Mouse (Mus musculus) cerebellum, adult 11 months (tissue): ENCODE results near the gene Spred2.

Experiments
- DNase-seq: peaks from one replicate; pipeline ENCODE4 v3.0.0; 2022

Gene Spred2

DNA sequence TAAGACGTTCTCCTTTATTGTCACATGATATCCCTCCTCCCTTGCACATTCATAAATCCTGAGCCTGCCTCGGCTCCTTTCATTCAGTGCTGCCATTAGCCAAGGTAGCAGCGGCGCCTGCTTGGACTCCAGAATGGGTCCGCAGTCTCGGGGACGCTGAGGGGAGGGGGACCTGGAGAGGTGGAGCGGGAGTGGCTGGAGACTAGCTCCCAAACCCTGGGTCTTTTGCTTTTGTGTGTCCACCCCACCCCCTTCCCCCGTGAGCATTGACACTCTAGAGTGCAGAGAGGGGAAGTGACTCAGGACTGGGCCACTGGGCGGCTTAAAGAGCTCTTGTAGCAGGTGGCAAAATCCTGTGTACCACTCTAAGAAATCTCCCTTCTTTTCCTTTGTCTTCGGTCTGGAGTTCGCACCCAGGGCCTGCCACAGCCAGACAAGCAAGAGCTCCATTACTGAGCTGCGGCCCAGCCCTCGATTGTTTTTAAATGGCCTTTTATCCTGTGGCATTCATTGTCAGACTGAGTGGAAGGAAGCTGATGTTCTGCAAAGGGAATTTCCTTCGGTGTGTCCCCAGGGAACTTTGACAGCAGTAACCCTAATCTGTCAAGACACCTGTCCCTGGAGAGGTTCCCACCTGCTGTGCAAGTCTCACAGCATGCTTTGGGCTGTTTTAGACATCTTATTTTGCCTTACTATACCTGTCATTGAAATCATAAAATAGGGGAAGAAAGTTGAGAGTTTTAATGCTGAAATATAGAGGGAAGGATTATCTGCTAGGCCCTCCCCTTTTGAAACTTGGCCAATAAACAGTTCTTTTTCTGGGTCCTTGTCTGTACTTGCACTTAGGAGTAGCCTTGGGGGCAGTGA lies 2.0 kb downstream of the Spred2 start:
- peak; percentile 66 for DNase-seq

DNA sequence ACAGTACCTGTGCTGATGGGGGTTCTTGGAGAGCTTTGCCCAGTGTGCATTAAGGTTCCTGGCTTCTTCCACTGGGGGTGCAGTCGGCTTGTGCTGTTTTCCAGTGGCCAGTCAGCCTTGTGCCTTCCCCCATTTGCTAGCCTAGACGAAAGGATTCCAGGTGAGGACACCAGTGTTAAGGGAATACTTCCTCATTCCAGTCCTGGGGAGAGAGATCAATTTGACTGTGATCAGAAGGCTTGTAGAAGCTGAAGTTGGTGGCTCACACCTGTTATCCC lies 2.6 kb downstream of the Spred2 start:
- no peak for DNase-seq

DNA sequence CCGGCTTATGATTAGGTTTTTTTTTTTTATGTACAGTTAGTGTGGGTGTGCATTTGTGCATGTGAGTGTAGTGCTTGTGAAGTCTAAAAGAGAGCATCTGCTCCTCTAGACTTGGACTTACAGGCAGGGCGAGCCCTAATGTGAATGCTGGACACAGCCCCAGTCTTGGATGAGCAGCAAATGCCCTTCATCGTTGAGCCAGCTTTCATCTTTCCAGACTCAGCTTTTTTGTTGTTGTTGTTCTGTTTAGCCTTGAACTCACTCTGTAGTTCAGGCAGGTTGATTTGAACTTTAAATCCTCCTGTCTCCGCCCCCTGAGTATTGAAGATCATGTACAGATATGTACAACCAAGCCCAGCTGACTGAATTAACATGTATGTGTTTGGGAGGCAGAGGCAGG lies 4.5 kb downstream of the Spred2 start:
- DNase-seq: no peak

DNA sequence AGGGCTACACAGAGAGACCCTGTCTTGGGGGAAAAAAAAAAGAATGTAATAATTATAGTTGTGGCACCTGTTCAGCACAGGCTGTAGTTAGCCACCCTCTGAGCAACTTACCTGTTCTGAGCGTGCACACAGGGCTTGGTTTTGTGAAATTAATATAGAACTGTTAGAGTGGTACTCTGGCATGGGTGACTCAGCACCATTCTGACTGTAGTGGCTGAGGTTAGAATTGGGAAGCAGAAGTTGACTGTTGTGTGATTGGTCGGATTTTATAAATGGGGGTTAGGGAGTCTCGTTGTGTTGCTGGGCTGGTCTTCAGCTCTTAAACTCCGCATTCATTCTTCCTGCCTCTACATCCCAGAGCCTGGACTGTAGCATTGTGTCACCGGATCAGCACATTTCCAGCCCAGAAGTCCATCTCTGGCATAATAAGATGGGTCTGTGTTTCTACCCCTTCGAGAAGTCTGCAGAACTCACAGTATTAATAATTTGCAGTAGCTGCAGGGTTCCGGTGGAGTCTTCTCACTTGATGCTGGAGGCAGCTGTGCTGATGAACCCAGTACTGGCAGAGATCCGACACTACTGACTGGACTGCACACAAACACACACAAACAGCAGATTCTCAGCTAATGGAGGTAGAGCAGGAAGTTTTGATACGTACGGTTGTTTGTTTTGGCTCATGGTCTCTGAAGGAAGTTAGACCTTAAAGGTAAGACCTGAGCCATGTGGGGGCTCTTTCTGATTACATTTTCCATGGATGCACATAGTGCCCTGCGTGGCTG lies 5.1 kb downstream of the Spred2 start:
- DNase-seq: no peak

DNA sequence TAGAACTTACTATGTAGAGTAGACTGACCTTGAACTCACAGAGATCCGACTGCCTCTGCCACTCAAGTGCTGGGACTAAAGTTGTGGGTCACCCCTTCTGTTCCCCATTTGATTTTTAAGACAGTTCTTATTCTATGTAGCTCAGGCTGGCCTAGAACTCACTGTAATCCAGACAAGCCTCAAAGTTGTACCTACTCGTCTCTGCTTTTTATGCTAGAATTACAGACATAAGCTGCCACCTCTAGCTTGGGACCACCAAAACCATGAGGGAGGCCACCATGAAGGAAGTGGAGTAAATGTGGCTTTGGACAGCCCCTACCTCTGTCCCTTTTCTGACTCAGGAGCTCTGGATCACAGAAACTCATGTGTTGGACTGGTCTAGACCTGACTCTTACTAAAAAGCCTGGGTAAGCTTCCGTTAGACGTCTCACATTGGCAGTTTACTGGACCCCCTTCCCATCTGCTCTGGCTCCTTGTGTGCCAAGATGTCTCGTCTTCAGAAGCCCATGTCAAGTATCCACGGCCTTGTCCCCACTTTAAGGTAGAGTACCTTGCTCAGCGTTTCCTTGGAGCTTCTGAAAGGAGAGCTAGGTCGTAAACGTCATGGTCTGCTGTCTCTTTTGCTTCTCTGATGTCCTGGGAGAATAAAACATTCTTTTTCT lies 7.5 kb downstream of the Spred2 start:
- DNase-seq: no peak

DNA sequence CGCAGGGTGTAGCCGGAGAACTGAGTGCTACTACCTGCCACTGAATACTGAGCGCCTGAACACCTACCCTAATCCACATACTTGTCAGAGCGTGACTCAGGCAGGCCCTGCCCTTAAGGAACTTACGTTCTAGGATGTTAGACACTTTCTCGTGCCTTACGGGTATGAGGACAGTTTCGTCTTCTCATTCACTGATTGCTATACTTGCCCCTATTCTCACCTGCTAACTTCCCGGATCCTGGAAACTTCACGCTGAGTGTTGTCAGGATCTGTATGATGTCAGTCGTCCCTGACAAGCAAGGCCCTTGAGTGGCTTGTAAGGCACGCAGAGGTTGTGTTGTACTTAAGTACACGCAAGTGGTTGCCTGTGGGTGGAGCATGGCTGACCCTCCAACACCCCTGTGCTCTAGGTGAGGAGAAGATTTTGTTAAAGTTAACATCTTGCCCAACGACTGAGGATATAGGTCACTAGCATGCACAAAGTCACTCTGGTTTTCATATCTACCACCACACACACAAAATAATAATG lies 8.9 kb downstream of the Spred2 start:
- DNase-seq: no peak

DNA sequence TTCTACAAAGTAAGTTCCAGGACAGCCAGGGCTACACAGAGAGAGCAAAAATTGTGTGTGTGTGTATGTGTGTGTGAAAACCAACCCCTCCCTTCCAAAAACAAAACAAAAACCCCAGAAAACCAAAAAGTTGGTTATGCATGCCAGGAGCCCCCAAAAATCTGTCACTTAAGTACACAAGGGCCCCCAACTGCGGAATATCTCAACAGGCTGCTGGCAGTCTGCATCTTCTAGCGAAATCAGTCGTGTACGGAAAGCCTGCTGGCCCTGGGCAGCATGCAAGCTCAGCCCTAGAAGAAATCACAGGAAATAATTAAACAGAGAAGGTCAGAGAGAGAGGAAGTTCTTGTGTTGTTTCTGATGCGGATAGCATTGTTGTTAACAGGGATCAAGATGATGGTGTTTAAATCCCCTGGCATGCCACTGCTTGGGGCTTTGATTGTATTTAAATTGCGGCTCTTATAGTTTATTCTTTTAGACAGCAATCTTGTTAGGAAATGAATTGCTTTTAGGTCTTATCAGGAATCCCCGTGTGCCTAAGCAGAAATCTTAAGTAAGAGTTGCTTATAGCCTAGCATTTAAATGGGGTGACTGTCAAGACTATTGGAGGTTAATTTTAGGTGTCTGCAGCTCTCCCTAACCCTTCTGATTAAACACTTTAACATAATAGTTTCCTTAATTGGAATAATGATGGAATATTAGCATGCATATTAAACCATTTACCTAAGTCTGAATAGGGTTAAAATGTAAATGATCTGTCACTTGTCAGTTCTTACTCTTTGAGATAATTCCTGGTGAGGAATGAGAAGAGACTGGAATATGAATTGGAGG lies 11.6 kb downstream of the Spred2 start:
- DNase-seq: no peak

DNA sequence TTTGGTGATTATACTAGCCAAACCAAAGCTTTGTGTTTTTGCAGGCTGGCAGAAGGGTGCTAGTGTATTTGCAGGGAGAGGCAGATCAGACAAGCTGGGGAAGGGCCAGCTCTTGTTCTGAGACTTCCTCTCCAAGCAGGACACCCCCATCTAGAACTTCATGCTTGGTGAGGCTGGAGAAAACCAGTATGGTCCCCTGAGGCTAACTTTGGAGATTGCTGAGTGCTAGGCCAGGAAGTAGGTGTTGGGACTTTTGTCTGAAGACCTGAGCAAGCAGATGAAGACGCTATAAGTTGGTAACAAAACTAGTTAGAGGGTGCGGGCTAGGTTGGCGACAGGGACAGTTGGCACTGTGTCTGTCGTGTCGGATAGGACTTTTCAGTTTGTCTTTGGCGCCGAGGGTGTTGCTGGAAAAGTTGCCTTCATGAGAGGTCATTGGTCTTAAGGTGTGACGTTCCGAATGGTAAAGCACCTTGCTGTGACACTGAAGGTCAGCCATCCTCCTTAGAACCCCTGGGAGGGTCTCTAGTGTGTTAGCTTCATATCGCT lies 14.4 kb downstream of the Spred2 start:
- DNase-seq: no peak

DNA sequence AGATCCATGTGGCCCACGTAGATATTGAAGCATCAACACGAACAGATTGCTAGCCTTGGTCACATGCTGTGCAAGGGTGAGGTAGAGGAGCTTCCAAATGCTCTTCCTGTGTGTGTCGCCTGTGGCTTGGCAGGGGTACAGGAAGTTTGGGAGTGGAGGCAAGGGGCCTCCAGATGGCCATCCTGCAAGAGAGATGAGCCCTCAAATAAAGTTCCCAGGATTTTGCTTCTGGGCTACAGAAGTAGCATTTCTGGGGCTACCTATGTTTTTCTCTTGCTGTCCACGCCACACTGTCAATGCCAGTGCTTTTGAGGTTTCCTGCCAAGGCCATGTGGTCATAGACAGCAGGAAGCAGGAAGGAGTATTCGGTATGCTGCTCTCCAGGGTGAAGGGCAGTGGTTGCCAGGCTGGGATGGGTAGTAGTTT lies 15.1 kb downstream of the Spred2 start:
- DNase-seq: peak; percentile 94

DNA sequence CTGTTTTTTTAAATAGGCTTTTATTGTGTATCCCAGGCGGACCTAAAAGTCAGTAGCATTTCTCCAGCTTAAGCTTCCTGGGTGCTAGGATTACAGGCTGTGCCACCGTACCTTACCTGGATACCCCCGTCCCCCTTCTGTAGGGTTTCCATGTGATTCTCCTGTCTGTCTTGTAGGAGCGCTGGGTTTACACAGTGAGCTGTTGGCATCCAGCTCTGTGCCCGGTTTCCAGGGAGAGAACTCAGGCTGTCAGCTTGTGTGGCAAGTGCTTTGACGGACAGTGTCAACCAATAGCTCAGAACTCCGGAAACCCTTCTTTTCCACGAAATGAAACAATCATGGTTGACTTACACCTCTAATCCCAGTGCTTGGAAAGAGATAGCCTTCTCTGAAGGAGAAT lies 15.7 kb downstream of the Spred2 start:
- no peak for DNase-seq

DNA sequence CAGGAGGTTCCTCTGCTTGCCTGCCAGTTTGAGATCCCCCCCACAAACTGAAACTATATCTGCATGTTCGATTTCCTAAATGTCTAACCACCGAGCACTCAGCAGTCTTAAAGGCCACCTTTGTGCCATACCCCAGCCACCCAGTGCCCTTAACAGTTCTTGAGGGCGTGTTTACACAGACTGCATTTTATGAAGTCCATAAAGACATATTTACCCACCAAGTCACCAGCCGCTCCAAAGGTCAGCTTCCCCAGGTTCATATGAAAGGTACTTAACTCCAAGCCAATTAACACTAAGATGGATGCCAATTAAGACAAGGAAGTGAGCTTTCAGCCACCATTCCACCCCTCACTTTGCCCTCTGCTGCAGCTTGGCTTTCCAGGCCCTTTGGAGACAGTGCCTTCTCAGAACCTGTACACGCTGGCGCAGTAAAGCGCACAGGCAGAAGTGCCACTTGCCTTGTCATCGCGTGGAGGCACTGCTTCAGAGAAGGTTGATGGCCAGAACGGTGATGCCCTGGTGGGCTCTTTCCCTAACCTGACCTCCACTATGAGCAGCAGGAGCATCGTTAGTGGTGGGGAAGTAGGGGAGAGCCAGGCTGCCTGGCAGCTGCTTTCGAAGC lies 17.1 kb downstream of the Spred2 start:
- no peak for DNase-seq

DNA sequence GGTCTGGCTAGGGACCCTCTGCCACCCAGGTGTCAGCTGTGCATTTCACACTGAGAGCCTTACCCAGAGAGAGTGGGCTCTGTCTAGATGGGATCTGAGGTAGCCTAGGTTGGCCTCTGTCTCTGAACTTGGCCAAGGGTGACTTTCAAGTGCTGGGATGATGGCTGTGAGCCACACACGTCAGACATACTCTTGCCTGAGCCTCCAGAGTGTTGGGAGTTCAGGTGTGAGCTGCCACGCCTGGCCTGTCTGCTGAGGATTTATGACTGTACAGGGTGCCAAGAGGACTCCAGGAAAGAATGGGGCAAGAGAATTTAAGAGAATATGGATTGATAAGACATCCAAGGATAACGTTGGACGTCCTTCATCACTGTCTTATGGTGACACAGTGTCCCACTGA lies 17.8 kb downstream of the Spred2 start:
- no peak for DNase-seq

DNA sequence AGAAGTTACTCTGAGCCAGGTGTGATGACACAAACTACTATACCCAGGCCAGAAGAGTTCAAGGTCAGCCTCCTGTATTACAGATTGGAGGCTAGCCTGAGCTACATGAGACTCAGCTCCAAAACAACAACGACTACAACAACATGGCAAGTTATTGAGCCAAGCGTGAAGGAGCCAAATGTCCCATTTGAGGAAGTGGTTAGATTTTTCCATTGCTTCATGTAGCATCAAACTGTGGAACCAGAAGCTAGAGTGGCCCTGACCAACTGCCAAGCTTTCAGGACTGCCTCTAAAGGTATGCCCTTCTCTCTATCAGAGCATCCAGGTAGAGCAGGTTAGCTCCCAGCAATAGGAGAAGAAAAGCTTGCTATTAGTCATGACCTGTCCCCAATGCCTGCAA lies 19.6 kb downstream of the Spred2 start:
- DNase-seq: no peak

DNA sequence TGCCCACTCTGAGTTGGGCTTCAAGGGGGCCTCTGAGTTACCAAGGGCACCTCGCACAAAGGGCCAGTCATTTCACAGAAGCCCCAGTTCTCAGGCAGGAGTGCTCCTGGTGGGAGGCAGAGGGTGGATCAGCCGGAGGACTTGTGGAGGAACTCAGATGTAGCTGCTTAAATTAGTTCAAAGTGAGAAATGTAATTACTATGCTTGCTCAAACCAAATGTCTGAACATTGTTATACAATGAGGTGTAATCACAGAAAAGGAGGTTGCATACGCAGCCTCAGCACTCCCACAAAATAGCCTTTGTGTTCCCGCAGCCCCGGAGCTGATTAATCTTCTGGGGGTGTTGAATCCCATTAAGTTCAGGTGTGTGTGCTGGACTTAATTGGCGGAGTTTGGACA lies 20.5 kb downstream of the Spred2 start:
- no peak for DNase-seq

DNA sequence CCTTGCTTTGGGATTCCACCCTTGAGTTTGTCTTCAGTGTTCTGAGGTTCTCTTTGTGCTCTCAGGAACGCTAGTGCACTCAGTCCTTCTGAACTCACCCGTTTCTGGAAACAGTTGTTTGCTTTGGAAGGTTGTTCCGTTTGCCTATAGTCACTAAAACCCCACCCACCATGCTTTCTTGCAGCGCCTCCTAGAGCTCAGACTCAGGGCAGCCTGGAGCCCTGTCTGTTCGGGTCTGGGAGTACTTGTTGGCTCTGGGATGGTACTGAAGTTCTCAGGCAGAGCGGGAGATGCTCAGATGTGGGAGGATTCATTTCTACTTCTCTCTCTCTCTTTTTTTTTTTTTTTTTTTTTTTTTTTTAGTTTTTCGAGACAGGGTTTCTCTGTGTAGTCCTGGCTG lies 22.5 kb downstream of the Spred2 start:
- DNase-seq: no peak

DNA sequence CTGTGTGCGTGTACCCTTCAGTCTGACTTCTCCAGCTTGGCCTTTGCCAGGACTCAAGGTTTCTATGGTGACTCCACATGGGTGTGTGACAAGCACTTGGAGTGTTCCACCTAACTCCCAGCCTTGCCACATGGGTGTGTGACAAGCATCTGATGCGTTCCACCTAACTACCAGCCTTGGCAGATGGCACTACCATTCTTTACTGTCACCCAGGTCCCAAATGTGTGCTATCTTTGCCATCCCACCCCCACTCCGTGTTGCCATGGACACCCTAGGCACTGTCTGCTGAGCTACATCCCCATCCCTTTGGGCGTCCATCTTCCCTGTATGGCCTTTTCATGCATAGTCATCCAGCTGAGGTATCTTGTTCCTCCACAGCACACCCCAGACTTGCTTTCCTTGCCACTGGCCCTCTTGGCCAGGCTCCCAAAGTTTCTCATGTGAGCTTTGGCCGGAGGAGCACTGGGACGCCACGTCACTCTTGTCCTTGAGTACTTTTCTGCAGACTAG lies 23.5 kb downstream of the Spred2 start:
- DNase-seq: no peak

DNA sequence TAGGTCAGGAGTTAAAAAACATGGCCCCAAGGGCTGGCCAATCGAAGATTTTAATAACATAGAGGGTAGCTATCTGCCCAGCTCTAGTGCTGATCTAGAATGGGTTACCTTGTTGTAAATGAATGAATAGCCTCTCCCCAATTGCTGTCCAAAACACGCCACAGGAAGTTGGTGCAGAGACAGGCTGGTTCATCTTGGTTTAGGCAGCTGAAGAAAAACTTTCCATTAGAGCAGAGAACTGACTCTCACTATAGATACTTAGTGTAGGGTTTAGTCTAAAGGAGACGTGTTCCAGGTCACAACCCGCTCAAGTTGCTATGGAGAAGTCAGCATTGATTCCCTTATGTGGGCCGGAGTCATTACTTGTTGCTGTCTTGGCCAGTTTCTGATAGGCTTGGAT lies 25.6 kb downstream of the Spred2 start:
- no peak for DNase-seq

DNA sequence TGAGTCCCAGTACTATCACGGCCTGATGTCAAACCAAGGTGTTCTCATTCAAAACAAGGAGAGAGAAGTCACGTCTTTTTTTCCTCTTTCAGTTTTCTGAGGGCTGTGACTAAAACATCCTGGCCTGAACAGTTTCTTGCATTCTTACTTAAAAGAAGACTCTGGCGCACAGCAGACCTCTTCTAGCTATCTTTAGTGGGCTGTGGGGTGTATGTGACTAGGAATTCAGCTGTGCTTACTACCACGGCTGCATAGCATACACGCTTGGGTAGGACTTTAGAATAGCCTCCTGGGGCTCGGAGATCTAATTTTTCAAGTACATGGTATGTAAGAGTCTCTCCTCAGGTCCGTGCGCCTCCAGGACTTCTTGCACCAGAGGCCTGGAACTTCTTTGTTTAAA lies 26.0 kb downstream of the Spred2 start:
- no peak for DNase-seq

DNA sequence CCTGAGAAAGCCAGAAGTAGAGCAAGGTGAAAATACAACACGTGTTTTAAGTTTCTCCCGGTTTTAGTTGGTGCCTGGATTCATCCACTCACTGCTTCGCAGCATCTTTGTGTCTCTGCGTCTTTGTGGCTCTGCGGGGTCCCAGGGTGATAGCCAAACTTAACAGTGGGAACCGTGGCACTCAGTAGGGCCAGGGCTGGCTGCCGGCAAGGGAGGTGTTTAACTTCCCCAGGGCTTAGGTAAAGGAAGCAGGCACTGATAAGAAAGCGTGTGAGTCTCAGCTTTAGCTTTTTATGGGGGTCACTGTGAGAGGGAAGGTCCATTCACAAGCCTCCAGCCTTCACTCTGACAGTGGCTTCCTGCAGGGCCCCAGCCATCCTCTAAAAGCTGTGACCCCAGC lies 28.8 kb downstream of the Spred2 start:
- no peak for DNase-seq

DNA sequence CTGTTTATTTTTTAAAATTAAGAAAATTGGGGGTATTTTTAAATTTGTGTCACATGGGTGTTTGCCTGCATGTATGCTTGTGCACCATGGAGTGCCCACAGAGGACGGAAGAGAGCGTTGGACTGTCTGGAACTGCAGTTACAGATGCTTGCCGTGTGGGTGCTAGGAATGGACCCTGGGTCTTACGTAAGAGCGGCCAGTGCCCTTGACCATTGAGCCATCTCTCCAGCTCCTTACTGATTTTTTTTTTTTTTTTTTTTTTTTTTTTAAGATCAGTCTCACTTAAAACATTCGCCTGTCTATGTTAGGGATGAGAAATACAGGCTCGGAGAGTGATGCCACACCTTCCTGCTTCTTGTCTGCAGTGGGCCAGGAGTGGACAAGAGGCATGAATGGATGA lies 29.7 kb downstream of the Spred2 start:
- no peak for DNase-seq

DNA sequence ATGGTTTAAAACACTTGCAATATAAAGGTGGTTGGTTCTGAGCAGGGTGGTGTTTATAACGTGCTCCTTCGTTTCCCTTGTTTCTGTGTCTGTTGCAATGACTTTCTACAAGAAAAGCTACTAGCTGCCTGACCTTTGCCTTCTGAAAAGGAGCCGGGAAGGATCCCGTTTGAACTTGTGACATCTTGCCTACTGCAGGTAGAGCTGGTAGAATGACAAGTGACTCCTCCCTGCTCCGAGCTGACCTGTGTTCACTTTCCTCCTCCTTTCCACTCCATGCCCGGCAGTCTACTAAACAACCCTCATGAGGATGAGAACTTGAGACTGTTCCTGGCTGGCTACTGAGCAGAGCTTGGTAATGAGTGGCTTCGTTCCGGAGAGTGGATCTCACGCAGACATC lies 30.9 kb downstream of the Spred2 start:
- DNase-seq: no peak

DNA sequence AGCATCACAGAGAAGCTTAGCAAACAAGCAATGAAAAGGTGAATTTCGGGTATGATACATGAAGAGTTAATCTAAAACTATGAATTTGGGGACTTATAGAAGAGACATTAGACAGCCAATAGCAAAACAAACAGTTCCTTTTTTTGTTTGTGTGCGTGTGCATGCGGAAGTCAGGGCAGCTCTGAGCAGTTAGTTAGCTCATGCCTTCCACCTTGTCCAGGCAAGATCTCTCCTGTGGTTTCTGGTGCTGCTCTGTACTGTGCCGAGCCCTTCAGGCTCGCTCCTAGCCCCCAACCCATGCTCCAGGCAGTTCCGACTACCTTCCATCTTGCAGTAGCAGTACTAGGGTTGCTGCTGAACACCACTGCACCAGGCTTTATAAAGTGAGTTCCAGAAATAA lies 31.5 kb downstream of the Spred2 start:
- no peak for DNase-seq
